Mouse (Mus musculus) adrenal gland (tissue): ENCODE data around the gene Mrpl23.

Source experiments
- intact Hi-C: fragments of 180-260 bp; cut with DNase I; formaldehyde crosslinking; loops from one replicate; pipeline ENCODE4 v1.15.1; 2025
- long read RNA-seq, 2 experiments: library from polyadenylated mRNA; unstranded; transcript quantifications; one replicate each; pipeline ENCODE4 v2.0.0; 2020; ENCODE audit warnings: borderline replicate concordance in 1 of 2; ENCODE audit not compliant: insufficient replicate concordance in 1 of 2

Mrpl23 gene
- long read RNA-seq, experiment 1, transcript Mrpl23-201 (5 exons, 692 nt): major isoform, 64 of 77 reads
- long read RNA-seq, experiment 1, partial matches to known transcripts: 0 of 77 reads
- long read RNA-seq, experiment 1, other reads (novel, unspliced or antisense): 9 of 77 reads
- long read RNA-seq, experiment 2, transcript Mrpl23-201 (5 exons, 692 nt): major isoform, 71 of 83 reads
- long read RNA-seq, experiment 2, transcript Mrpl23-205 (1 exons, 3,715 nt): minor isoform, 5 of 83 reads
- long read RNA-seq, experiment 2, partial matches to known transcripts: 0 of 83 reads
- long read RNA-seq, experiment 2, other reads (novel, unspliced or antisense): 7 of 83 reads

DNA sequence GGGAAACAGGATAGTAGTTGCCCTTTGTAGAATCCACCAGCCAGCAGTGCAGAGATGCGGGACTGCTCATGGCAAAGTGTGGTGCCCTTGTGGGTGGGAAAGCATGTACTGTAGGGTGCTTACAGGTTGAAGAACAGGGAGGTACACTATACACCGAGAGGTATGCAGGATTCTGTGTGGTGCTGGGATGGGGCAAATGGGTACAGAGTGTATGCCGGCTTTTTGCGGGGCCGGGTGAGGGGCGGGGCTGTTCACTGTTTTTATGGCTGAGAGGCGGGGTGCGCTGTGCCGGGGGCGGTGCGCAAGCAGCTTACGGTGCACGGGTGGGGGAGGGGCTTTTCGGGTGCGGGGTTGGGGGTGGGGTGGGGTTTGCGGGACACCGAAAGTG lies at the start of gene Mrpl23:
TSS of gene Mrpl23 (plus strand) at position 16 of the 388 bp plus-strand sequence.
- intact Hi-C loops: no loop called here

DNA sequence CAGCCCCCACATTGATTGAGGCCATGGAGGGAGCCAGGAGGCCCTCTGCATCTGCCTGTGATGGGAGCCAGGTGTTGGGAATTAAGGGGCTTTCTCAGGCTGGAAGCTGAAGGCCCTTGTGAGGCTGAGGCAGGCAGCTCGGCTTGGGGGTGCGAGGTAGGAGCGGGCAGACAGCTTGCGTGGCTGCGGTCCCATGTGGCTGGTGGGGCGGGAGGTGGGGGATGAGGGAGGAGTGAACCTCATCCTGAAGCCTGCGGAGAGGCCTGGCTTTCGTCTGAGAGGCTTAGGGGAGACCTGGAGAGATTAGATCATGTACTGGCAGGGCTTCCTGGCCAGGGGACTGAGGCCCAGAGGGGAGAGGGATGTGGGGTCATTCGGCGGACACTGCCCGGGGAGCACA lies 49.4 kb upstream of the Mrpl23 start:
- intact Hi-C loops: loop anchor here (5.0 kb wide), 1 partner anchor 99 kb away; no protein-coding TSS in a partner anchor

DNA sequence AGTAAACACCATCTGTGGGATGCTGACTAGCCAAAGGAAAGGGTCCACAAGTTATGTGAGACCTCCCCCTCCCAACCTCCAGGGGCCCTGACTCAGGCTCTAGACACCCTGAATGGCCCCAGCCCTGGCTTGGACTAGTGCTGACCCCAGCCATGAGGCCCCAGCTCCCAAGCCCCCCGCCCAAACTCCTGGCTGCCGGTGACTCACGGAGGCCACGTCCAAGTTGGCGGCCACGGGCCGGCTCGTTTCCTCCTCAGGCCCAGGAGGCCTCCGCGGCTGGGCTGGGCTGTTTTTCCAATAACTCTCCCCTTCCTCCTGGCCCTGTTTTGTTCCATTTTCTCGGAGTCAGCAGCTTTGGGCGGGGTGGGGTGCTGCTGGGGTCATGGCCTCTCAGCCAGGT lies 47.7 kb upstream of the Mrpl23 start:
- intact Hi-C loops: loop anchor here (5.0 kb wide), 1 partner anchor 98 kb away; no protein-coding TSS in a partner anchor

DNA sequence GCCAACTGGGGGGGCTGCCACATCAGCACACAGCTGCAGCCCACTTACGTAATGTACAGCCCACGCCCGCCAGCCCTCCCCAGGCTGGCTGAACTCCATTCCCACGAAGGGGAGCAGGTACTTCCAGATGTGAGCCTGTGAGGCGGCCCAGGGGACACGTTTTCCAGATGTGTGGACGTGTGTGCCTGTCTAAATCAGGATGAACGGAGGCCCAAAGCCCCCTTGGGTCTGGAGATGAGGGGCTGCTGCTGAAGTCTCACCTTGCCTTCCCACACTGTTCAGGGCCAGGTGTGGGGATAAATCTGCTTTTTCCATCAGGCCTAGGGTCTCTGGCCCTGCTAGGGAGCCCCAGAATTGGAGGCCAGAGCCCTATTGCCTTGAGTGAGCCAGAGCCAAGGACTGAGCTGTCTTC lies 45.7 kb upstream of the Mrpl23 start:
- intact Hi-C loops: no loop called here

DNA sequence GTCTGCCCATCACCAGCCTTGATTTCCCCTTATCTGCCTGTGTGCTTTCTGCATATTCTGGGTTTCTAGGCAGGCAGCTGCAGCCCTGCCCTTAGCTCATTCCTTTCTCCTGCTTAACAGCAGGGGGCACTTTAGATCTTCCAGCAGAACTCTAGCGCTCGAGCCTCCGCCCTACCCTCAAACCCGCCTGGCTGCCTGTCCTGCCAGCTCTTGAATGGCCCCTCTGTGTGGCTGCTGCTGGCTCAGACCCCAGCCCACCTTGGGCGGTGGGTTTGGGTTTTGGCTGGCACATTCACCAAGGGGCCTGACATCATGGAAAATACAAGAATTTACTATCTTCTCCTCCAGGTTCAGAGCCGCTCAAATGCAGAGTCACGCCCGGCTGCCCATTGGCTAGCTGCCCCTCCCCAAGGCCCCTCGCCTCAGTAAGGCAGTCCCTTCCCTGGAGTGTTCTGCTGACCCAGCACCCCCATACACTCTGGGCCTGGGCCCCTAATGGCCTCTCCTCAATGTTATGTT lies 45.1 kb upstream of the Mrpl23 start:
- intact Hi-C loops: no loop called here

DNA sequence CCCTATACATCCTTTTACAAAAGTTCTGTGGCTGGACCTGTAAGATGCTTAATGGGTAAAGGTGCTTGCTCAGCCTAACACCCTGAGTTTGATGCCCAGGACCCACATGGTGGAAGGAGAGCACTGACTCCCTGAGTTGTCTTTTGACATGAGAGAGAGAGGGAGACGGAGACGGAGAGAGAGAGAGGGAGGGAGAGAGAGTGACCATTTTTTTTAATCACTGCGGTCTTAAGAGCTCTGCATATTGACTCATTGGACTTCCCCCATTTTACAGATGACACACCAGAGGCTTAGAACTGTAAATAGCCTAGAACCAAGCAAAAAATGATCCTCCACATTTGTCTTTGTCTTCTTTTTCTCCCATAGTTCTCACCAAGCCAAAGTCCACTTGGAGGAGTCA lies 44.4 kb upstream of the Mrpl23 start:
- intact Hi-C loops: no loop called here

DNA sequence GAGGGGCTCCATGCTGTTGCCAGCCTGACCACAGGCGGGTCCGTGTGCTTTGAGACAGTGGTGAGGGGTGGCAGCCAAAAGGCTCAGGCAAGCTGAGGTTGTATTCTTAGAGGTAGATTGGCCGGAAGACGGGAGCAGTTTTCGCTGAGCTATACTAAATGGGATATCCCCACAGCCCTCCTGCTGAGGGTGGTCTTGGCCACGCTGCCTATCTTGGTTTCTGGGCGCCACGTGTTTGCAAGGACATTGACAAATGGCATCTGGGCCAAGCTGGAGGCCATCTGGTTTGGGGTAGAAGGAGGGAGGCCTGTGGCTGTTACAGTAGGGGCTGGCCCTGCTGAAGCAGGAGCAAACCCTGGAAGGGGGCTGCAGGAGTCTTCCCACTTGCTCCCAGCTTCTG lies 39.0 kb upstream of the Mrpl23 start:
- intact Hi-C loops: no loop called here

DNA sequence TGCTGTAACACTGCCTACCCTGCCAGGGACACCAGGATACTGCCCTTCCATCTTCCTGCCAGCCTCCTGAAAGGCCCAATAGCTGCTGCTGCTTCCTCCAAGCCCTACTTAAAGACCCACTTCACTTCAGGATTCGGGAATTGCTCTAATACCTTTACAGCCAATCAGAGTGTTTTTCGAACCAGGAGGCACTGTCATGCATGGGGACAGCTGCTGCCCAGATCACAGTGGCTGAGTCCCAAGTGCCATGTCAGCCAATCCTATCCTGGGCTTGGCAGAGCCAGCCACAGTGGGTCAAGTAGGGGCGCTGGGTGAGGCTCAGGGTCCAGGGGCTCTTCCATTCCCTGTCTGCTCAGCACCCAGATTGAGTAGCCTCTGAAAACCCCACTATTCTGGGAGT lies 36.3 kb upstream of the Mrpl23 start:
- intact Hi-C loops: loop anchor here (5.0 kb wide), 1 partner anchor 179 kb away; no protein-coding TSS in a partner anchor

DNA sequence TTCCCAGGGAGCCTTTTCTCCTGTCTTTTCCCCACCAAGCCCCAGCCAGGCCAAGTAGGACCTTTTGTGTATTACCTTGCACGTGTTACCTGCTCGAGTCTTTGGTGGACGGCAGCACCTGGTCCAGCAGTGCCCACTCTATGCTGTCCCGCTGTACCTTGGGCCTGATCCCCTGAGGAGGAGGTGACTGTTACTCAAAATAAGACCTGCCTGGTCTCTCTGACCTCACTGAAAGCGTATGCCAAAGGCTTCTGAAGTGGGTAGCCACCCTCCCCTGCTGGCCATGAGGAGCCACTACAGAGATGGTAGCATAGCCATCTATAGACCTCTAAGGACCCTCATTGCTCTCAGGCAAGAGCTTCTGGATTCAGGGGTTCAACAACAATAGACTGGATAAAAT lies 35.7 kb upstream of the Mrpl23 start:
- intact Hi-C loops: loop anchor here (5.0 kb wide), 1 partner anchor 179 kb away; no protein-coding TSS in a partner anchor

DNA sequence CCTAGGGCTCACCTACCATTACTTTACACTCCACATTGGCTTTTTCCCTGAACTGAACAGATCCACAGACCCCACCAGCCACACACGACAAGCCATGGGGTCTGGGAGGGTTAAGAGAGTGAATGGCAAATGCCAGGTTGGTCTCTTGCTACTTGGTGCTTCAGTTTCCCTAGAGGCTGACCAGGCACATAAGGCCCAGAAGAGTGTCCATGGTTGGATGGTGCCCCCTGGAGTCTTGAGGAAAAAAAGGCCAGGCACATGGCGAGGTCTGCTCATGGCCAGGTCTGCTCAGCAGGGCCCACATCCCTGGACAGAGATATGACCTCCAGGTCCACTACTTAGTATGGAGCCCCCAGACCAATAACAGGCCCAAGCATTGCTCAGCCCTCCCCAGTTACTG lies 34.7 kb upstream of the Mrpl23 start:
- intact Hi-C loops: loop anchor here (5.0 kb wide), 1 partner anchor 180 kb away; no protein-coding TSS in a partner anchor

DNA sequence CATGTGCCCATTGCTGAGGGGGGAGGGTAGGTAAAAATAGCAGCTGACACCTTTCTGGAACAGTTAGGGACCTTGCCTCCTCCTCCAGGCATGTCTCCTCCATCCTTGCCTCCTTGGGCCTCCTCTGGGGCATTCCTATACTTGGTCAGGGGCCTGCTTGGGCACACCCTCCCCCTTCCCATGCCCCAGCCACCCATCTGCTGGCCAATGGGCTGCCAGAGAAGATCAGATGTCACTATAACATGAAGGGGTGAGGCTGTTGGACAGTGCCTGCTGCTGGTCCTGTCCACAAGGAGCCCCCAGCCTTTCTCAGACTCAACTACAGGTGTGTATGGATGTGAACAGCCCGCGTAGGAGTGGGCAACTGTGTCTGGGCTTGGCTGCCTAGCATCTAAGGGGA lies 33.9 kb upstream of the Mrpl23 start, which contains the start of gene Tnnt3:
TSS of gene Tnnt3 (plus strand) at position 262 of the 400 bp plus-strand sequence.
- intact Hi-C loops: loop anchor here (5.0 kb wide), 1 partner anchor 181 kb away; no protein-coding TSS in a partner anchor

DNA sequence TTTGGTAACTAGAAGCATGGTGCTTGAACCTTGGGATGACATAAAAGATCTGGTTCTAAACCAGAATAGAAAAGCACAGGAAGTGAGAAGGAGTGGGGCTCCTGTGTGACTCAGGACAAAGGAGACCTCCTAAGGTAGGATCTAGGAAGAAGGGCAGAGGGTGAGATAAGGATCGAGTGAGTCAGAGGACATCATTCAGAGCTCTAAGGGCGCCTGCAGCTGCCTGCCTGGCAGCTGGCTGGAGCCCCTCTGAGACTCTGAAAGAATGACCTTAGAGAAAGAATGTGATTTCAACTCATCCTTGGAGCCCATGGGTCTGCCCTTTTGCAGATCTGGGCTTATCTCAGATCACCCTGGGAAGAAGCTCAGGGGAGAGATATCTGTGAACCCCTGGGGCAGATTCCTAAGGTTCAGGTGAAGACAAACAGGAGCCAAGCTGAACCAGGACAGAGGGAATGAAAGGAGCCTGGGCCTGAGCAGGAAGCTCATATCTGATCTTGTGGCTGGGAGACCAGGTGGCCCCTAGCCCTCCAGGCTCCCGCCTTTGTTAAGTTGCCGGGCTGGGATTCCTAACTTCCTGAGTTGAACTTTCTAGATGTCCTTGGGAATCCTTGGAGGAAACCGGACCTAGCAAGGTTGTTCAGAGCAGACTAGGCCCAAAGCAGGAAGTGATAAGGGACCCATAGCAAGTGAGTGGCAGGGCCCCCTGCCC lies 33.3 kb upstream of the Mrpl23 start:
- intact Hi-C loops: loop anchor here (5.0 kb wide), 1 partner anchor 182 kb away; no protein-coding TSS in a partner anchor

DNA sequence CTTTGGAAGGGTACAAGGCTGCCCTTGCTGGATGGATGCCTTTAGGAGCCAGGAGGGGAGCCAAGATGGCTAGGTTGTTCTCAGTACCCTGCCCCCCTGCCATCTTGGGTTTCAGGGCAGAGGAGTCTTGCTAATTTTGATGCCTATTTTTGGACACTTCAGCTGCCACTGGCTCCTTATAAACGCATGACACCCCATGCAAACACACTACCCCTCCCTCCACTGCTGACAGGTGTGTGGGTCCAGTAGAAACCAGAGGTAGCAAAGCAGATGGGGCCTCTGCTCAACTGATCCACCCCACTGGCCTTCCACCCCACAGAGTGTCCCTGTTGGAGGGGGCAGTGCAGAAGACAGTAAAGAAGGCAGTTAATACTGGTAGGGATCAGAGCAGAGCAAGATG lies 32.5 kb upstream of the Mrpl23 start:
- intact Hi-C loops: no loop called here

DNA sequence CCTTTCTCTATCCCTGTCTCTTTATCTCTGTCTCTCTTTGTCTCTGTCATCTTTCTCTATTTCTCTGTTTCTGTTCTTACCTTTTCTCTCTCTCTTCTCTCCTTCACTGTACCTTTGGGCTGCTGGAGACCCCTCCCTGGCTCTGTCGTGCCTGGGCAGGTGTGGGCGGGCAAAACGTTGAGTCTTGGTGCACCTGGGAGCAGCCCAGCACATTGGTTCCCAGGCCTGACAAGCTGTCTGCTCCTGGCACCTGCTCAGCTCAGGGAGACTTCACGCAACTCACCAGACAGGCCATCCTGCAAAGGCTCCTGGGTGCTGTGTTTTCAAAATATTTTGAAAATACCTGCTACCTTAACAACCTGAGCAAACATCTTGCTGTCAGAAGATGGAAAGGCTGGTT lies 29.3 kb upstream of the Mrpl23 start:
- intact Hi-C loops: no loop called here

DNA sequence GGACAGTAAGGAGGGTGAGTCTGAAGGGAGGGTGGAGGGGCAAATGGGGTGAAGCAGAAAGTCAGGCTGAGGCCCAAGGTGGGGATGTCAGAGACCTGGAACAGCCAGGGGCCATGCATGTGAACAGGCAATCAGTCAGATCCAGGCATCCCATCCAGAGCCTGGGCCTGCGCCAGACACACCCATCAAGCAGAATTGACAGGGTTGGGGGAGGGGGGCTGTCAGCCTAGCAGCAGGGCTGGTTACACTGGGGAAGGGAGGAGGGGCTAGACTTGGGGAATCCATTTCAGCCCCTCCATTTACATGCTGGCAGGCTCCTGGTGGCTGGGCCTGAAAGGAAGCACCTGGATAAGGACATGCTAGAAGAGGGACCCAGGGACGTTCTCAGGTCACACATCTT lies 26.5 kb upstream of the Mrpl23 start:
- intact Hi-C loops: no loop called here

DNA sequence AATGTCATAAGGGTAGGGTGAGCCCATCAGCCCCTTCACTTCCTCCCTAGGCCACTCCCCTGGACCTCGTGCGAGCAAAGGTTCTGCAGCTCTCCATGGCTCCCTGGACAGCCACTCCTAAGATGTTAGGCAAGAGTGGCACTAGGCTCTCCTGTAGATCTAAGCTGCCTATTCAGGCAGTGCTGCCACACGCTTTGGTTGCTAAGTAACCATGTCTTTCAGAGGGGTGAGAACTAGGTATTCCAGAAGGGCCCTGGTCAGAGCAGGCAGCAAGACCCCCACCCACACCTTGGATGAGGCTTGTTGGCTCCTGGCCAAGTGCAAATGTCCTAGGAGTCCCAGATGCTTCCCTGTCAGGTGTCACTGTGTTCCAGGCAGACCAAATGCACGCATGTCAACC lies 26.0 kb upstream of the Mrpl23 start:
- intact Hi-C loops: no loop called here

DNA sequence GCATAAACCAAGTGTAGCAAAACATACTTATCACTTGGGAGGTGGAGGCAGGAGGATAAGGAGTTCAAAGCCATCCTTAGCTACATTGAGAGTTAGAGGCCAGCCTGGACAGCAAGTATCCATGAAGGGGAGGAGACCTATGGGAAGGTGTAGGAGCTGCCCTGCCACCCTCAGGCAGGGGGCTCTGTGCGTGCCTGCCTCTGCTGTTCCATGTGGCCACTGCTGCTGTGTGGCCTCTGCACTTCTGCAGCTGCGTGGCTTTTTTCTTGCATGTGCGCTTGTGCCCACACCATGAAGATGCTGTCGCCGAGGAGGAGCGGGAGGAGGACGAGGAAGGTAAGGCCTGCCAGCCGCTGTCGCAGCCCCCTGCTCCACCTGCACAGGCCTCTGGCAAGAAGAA lies 25.0 kb upstream of the Mrpl23 start:
- intact Hi-C loops: no loop called here

DNA sequence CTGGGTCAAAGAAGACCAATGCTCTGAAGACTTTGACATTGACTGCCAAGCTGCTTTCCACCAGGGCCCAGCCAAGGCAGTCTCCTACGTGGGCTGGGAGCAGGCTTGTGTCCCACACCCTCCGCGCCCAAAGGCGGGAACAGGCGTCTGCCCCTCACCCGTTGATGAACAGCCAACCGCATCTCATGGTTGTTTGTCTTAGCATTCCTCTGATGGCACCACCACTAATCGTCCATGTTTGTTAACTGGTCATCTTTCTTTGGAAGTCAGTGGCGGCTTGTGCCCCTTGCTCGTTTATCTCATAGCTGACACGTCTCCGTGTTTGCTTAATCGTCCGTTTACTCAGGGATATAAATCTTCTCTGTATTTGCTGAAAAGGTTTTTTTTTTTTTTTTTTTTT lies 23.0 kb upstream of the Mrpl23 start:
- intact Hi-C loops: no loop called here

DNA sequence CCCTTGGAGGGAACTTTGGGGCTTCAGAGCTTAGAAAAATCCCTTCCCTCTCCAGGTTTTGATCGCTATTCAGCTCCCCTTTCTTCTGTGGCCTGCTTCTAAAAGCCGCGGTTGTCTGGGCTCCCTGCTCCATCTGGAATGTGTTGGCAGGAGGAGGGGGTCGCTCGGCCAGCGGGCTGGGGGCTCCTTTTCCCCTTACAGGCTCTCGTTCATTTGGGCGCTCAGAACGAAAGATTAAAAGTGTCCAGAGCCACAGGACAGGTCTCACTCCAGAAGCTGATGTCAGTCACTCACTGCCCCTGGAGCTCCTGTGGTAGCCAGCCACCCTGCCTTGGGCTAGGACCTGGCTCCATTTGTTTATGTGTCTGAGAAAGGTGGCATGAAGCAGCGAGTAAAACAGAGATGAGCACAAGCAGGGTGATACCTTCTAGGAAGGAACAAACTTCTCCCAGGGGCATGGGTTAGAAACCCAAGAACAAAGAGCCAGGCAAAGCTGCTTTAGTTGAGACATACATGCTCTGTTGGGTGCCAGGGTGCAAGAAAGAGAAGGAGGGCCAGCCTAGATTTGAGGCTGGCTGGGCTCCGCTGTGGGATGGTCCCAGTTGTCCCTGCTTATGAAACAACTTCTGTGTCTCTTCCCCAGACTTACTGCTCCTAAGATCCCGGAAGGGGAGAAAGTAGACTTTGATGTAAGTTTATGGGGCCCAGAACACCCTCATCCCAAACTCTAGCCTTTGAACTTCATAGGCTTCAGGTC lies 22.3 kb upstream of the Mrpl23 start:
- intact Hi-C loops: no loop called here

DNA sequence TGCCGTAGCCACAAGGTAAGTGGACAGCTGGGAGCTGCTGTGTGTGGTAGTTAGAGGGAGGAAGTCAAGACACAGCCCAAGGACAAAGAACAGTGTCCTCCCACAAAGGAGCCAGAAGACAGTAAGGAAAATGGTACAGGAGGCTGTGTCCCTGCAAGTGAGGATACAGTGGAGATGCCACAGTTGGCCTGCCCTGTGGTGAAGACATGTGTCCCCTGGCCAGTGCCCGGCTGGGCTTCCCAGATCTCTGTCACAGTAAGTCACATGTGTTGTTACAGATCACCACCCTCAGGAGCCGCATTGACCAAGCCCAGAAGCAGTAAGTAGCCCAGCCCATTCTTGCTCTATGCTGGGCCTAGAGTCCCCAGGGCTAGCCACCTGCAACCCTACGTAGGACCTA lies 18.4 kb upstream of the Mrpl23 start:
- intact Hi-C loops: no loop called here

DNA sequence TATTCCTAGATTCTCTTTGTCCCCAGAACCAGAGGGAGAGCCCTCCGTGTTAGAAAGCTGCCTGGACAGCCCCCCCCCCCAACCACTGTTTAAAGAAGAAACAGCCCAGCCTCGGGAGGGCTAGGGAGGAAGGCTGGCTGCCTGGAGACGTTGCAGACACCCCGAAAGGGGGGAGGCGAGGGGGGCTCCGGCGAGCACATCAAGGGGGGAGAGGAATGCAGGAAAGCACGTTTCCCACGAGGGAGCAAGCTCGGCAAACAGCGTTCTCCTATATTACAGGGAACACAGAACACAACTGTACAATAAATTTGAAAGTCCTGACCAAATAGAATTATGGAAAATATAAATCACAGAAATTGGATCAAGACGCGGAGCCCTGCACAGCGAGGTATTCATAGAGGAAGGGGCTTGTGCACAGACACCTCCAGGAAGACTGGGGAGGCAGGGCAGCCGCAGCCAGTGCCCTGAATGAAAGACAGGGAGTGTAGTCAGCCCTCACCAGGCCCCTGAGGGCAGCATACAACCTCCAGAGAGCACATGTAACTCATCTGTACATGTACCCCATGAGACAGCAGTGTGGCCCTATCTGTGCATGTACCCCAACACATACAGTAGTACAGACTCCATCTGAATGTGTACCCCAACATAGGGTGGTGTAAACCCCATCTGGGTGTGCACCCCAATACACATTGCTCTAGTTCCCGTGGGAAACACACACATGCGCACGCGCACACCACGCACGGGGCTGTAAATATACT lies 16.1 kb upstream of the Mrpl23 start:
- intact Hi-C loops: no loop called here
